Mouse (Mus musculus) erythroblast, embryonic 14.5 days (primary cell): Measurements from ENCODE around the gene Olfr70. TPM values are rescaled to one million over a fixed set of nuclear protein-coding genes. Genes with fewer than 3 reads are reported as not detected.

ENCODE experiments used
- H3K27me3 ChIP-seq: 2 replicates; pipeline ENCODE4 v1.6.1; 2012; ENCODE audit warnings: inconsistent platforms; ENCODE audit not compliant: control insufficient read depth
- H3K36me3 ChIP-seq: 2 replicates; pipeline ENCODE4 v1.6.1; 2012; ENCODE audit warnings: mild to moderate bottlenecking, inconsistent platforms; ENCODE audit not compliant: control insufficient read depth
- H3K4me1 ChIP-seq: 2 replicates; pipeline ENCODE4 v1.6.1; 2012; ENCODE audit warnings: inconsistent platforms; ENCODE audit not compliant: control insufficient read depth
- H3K4me3 ChIP-seq: replicated peaks from 2 replicates; pipeline ENCODE3; 2012; ENCODE audit warnings: moderate library complexity, mild to moderate bottlenecking, inconsistent platforms
- H3K9me3 ChIP-seq: 2 replicates; pipeline ENCODE4 v1.6.1; 2012; ENCODE audit warnings: low read length, inconsistent platforms, mixed read lengths; ENCODE audit not compliant: control insufficient read depth
- GATA1 ChIP-seq: IDR thresholded peaks from 2 replicates; pipeline ENCODE4 v1.6.1; 2012; ENCODE audit warnings: low read length, inconsistent platforms, mixed read lengths
- TAL1 ChIP-seq: IDR thresholded peaks from 3 replicates; pipeline ENCODE4 v1.6.1; 2012; ENCODE audit warnings: low read length, inconsistent platforms, mixed read lengths
- polyA plus RNA-seq: library from polyadenylated mRNA; stranded (reverse); fragments of >175 nt; gene quantifications from 2 replicates; pipeline ENCODE4 v1.2.3, GENCODE M21; 2012

Gene Olfr70
- polyA plus RNA-seq, 1 experiment, result not detected

- Histone ChIP-seq H3K36me3 (no peaks in the 10 kb centered on the region), H3K4me3 (no peak overlapping the region), H3K4me1 (peaks cover 39% of the 10 kb centered on the region), H3K9me3 (peaks cover 11% of the 10 kb centered on the region), H3K27me3 (peaks cover 3% of the 10 kb centered on the region; the same call in 1 of the 2 replicates)
- no peak for TF ChIP-seq GATA1
- TF ChIP-seq TAL1, result no peak
These were observed 47.9 kb downstream of the Olfr70 start for GRCm38 (mm10) chr4:43652726-43653125.

GRCm38 (mm10) chr4:43649783-43650182 lies 50.8 kb downstream of the Olfr70 start:
- H3K36me3 ChIP-seq, result no peaks in the 10 kb centered on the region
- H3K4me1 ChIP-seq, result peaks cover 19% of the 10 kb centered on the region
- TF ChIP-seq TAL1, result no peak
- TF ChIP-seq GATA1, result no peak
- peaks cover 11% of the 10 kb centered on the region for H3K9me3 ChIP-seq
- H3K4me3 ChIP-seq, result no peak overlapping the region
- peaks cover 3% of the 10 kb centered on the region for H3K27me3 ChIP-seq

Other genes with a start within 250 kb of the Olfr70 start
- 0.09 TPM in 1 of 2 replicates, not detected in the other for gene Cd72, start 246.2 kb downstream of the Olfr70 start, polyA plus RNA-seq
- not detected in 2 replicates for gene Sit1, start 217.1 kb downstream of the Olfr70 start, polyA plus RNA-seq
- 10.5 and 12.4 TPM in 2 replicates for gene Ccdc107, start 207.9 kb downstream of the Olfr70 start, polyA plus RNA-seq
- gene Arhgef39, start 201.1 kb downstream of the Olfr70 start, polyA plus RNA-seq, result 9.4 and 10.5 TPM in 2 replicates
- gene Car9, start 193.8 kb downstream of the Olfr70 start, polyA plus RNA-seq, result not detected in 2 replicates
- gene Tpm2, start 177.0 kb downstream of the Olfr70 start, polyA plus RNA-seq, result 0.13 TPM in 1 of 2 replicates, not detected in the other
- 0.10 and 0.20 TPM in 2 replicates for gene Creb3, start 138.5 kb downstream of the Olfr70 start, polyA plus RNA-seq
- gene Tln1, start 138.1 kb downstream of the Olfr70 start, polyA plus RNA-seq, result 17.6 and 19.2 TPM in 2 replicates
- 3.5 and 7.2 TPM in 2 replicates for gene Rgp1, start 122.1 kb downstream of the Olfr70 start, polyA plus RNA-seq
- 0.70 and 1.1 TPM in 2 replicates for gene Gba2, start 121.9 kb downstream of the Olfr70 start, polyA plus RNA-seq
- not detected in 2 replicates for gene Msmp, start 116.3 kb downstream of the Olfr70 start, polyA plus RNA-seq
- gene Npr2, start 68.9 kb downstream of the Olfr70 start, polyA plus RNA-seq, result 0.15 TPM in 1 of 2 replicates, not detected in the other
- gene Spag8, start 47.2 kb downstream of the Olfr70 start, polyA plus RNA-seq, result not detected in 2 replicates
- gene Hint2, start 44.3 kb downstream of the Olfr70 start, polyA plus RNA-seq, result 3.9 and 4.6 TPM in 2 replicates
- gene Tmem8b, start 31.8 kb downstream of the Olfr70 start, polyA plus RNA-seq, result 0.03 and 0.11 TPM in 2 replicates
- gene Fam221b, start 31.7 kb downstream of the Olfr70 start, polyA plus RNA-seq, result 0.03 and 0.04 TPM in 2 replicates
- gene Olfr71, start 9.4 kb upstream of the Olfr70 start, polyA plus RNA-seq, result not detected in 2 replicates
- not detected in 2 replicates for gene Hrct1, start 26.4 kb upstream of the Olfr70 start, polyA plus RNA-seq
- gene Spaar, start 29.2 kb upstream of the Olfr70 start, polyA plus RNA-seq, result not detected in 2 replicates
- gene Olfr159, start 70.2 kb upstream of the Olfr70 start, polyA plus RNA-seq, result not detected in 2 replicates
- gene Olfr156, start 123.1 kb upstream of the Olfr70 start, polyA plus RNA-seq, result not detected in 2 replicates
- not detected in 2 replicates for gene Olfr157, start 139.4 kb upstream of the Olfr70 start, polyA plus RNA-seq
- gene Olfr155, start 150.8 kb upstream of the Olfr70 start, polyA plus RNA-seq, result not detected in 2 replicates
- gene Reck, start 174.7 kb upstream of the Olfr70 start, polyA plus RNA-seq, result not detected in 2 replicates